Mouse (Mus musculus): ENCODE data around the gene Vrk3.

The Vrk3 gene

DNA sequence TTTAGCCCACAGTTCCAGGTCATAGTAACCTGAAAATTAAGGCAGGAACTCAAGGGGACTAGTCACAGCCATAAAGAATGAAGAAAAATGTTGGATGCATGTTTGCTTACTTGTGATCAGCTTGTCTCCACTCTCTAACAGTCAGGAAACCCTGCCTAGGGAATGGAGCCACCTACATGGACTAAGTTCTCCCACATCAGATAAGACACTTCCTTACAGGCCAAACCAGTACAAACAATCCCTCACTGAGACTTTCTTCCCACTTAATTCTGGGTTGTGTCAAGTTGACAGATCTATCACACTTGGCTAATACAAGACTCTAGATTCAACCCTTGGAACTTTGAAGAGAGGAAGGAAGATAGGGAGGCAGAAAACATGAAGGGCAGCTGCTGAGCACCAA, 12.2 kb downstream of the Vrk3 start:
- DNase-seq (ENCODE audit: low spot score), result no peak

DNA sequence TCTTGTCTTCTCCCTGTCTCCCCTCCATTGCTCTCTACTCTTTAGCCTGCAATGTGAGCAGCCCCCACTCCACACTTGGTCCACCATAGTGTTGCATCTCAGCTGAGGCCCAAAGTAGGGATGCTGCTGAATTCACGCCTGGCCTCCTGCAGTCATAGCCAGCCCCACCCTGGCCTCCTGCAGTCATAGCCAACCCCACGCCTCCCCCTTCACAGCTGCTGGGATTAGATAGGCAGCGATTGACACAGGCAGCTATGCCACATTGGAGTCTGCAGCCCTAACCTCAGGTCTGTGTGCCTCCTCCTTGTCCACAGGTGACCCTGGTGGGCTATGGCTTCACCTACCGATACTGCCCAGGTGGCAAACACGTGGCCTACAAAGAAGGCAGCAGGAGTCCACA, 19.9 kb downstream of the Vrk3 start:
- no peak for DNase-seq (ENCODE audit: low spot score)

DNA sequence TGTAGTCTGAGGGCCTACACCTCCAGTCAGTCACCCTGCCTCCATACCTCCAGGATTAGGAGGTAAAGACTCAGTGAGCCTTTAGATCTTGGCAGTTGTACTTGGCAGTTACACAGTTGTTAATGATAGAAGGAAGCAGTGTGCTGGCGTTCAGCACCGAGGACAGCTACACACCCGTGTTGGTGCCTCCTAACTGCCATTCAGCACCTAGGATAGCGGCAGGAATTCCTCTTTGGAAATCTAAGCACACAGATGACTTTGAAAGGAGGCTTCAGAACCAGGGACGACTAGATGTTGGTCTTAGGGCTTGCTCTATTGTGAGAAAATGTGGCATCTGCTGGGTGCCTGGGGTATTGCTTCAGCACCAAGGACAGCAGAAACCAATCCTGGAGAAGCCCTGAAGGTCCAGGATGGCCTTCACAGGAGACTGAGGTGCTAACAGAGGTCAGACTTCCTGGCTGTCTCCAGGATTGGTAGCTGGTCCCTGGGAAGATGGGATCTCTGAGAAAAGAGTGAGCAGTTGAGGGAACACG, 21.9 kb downstream of the Vrk3 start:
- DNase-seq (ENCODE audit: low spot score), result no peak

DNA sequence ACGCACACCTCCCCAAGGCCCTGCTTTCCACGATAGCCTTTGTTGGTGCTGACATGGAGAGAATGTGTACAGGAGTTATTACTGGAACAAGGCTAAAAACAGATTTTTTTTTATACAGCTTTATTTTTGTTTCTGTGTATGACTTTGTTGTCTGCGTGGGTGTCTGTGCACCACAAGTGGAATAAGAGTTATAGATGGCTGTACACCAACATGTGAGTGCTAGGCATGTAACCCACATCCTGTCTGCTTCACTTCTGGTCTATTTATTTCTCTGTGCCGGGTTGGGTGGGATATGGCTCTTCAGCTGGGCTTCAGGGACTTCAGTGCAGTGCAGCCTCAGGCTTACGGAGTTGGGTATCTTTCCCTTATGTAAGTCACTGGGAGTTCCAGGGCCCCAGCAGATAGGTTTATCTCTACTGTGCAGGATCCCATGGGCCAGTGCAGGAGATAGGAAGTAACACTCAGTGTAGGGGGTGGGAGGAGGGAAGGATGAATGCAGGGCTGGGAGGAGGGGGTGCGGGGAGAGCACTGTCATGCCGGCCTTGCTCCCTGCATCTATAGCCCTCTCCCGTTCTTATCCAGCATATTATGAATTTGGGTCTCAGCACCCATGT, 24.5 kb downstream of the Vrk3 start:
- no peak for DNase-seq (ENCODE audit: low spot score)

DNA sequence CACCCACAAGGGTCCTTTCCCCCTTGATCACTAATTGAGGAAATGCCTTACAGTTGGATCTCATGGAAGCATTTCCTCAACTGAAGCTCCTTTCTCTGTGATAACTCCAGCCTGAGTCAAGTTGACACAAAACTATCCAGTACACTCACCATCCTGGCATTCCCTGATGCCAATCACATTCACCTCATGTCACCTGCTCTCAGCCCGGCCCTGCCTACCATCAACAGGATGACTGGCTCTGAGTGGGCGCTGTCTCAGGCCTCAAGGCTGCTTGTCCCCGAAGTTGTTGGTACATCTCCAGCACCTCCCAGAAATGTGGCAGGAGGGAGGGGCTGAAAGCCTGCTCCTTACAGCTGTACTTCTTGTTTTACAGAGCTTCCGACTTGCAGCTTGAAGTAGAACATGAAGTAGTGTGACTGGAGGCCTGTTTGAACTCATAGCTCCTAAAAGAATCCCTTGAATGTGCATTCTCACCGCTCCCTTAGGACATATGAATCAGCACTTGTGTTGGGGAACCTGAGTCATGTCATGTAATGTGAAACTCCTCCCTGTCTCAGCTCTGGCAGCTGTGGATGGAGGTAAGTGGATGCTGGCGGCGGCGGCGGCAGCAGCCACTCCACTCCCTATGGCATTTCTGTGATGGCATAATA, 28.8 kb downstream of the Vrk3 start:
- no peak for DNase-seq (ENCODE audit: low spot score)

DNA sequence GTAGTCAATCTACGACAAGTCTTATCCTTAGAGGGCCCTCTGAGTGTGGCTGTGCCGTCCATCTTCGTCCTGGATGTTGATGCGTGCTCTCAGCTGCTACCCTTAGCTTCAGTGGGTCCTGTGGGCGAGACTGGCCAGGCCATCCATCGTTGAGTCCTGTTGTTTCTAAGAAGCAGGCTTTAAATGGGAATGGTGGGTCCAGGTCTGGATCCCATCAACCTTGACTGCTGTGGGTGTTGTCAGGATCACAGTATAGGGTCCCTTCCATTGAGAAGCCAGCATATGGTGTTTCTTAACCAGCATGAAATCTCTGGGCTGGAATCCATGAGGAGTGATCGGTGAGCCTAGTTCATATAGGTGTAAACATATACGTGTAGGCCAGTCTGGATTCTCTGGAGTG, 31.9 kb downstream of the Vrk3 start:
- DNase-seq (ENCODE audit: low spot score), result no peak

DNA sequence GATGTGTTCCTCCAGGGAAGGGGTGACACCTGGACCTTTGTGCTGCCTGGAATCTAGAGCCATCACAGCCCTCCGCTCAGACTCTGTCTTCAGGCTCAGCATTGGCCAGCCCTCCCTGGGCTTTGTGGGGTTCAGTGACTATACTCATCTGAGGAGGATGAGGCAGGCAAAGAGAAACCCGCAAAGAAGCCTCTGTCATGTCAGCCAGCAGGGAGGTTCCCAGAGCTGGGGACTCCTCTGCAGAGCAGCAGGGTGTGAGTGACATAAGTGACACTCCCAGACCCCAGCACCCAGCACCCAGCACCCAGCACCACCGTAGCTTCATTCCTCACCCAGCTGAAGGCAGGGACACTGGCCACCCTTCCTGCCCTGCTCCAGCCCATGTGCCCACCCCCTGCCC, 41.3 kb downstream of the Vrk3 start:
- DNase-seq (ENCODE audit: low spot score), result no peak

DNA sequence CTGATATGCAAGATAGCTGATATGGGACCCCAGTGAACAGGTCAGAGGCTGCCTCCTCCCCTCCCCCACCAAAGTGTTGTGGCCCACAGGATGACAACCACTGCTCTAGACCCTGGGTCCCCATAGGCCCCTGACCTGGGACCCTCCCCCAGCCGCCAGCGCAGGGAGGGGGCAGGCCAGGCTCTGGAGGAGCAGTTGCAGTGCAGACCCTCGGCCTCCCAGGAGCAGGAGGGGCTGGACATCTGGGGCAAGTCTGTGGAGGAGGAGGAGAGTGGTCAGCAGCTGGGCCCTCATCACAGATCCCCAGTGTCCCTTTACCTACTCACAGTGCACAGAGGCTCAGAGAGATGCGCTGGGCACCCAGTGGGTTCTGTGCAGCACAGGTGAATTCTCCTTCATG, 41.9 kb downstream of the Vrk3 start:
- DNase-seq (ENCODE audit: low spot score), result no peak

DNA sequence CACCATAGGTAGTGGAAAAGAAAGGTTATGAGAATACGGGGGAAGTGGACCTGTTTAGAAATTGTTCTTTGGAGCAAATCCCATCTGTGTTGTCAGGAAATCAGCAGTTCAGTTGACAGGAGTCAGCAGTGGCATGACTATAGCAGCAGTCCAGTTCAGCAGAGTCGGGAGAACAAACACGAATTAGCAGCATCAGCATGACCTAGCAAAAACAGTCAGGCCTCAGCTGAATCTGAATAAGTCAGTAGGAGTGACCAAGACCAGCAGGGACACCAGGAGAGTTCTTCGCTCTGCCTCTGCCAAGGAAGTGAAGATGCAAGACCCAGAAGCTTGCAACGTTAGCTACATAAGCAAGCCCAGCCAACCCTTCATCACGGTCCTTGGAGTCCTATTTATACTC, 44.6 kb downstream of the Vrk3 start:
- DNase-seq (ENCODE audit: low spot score), result no peak

DNA sequence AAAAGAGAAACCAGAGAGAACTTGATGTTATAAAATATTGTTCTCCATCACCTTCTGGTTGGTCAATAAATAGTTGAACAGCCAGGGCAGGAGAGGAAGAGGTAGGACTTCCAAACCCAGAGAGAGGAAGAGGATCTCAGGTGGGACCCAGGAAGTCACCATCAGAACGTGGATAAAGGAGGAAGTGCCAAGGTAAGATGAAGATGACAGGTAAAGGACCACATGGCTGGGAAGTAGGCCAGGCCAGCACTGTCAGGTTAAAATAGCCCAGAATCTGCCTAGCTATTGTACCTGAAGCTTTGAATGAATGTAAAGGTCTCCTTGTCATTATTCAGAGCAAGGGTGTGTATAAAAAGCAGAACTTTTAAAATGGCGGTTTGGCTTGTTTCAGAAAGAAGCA, 60.7 kb downstream of the Vrk3 start:
- DNase-seq (ENCODE audit: low spot score), result no peak

DNA sequence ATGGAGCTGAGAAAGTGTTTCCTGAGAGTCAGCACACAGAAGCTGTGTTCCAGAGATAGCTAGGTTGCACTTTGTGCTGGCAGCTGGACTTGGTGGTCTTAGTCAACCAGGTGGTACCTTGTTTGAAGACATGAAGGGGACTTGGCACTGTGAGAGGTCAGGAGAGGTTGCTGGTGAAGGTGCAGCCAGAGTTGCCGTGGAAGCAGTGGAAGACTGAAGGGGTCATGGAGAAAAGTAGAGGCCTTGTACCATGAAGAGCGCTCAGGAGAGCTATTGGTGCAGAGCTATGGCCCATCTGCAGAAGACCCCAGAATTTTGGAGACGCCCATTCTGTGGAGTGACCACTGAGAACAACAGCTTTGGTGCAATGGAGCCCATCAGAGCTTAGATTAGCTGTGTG, 61.3 kb downstream of the Vrk3 start:
- no peak for DNase-seq (ENCODE audit: low spot score)

DNA sequence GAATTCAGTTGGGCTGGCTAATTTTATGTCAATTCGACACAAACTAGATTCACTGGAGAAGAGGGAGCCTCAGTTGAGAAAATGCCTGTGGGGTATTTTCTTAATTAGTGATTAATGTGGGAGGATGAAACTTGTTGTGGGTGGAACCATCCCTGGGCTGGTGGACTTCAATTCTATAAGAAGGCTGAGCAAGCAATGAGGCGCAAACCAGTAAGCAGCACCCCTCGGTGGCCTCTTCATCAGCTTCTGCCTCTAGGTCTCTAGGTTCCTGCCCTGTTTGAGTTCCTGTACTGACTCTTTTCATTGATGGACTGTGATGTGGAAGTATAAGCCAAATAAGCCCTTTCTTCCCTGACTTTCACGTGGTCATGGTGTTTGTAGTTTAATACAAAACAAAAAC, 62.2 kb downstream of the Vrk3 start:
- no peak for DNase-seq (ENCODE audit: low spot score)

DNA sequence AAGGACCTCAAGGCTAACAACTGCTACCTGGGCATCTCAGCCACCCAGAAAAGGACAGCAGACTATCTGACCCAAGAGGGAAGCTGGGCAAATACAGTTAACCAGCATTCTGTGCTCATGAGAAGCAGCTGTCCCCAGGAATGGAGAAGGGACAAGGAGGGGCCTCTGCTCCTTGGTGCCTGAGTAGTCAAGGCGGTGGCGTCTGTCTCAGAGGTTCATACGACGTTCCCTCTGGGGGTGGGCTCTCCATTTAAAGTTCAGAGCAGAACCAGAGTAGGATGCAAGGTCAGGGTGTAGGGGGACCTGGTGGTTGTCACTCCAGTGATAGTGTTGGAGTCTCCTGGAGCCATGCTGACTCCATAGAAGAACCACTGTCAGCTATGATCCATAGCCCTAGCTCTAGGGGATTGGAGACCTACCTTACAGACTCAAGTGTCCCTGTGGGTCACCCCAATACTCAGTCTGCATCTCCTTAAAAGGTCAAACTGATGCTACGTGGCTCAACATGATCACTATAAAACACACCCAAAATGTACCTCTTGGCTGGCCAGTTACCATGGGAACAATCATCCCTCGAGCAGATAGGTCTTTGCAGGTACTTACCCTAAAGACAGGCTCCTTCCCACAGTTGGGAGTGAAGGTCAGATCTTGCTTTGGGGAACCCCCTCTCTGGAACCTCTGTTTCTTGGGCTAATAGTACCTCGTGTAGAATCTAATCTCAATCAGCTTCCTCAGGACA, 62.8 kb downstream of the Vrk3 start:
- no peak for DNase-seq (ENCODE audit: low spot score)

DNA sequence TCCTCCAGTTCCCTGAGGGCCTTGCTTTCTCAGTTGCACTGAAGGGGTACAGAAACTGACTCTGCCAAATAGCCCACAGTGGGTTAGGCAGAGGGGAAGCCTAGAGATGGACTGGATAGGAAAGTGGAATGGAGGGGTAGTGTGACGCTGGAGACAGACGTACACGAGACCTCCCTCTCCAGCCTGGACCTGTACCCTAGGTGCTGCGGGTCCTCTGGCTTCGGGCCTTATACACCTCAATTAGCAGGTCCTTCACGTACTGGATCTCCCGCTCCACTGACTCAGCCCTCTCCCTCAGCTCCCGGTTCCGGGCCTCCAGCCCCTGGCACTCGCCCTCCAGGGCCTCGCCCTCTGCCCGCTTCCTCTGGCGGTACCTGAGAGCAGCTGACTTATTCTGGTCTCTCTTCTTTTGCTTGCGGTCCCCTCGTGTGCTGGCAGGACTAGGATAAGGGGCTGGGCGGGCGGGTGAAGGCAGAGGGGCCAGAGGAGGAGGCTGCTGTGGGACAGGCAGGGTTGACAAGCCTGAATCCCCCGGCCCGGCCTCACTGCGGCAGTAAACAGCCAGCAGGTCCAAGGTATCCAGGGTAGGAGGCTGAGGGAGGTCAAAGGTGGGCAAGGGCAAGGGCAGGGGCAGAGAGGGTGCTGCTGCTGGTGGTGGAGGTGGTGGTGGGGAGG, 64.6 kb downstream of the Vrk3 start:
- DNase-seq (ENCODE audit: low spot score), result no peak

DNA sequence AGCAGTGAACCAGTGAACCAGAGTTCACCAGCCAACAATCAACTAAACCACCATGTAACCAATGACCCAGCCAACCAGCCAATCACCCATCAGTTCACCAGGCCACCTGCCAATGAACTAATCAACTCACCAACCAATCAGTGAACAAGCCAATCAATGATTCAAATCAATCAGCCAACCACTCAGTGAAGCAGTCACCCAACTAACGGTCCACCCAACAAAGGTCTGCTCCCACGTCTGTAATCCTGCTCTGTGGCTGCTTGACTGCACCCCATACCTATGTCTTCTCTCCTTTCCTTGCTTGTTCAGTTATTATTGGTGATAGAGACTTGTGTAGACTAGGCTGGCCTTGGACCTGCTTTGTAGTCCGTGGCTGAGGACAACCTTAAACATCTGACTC, 65.8 kb downstream of the Vrk3 start:
- no peak for DNase-seq (ENCODE audit: low spot score)

DNA sequence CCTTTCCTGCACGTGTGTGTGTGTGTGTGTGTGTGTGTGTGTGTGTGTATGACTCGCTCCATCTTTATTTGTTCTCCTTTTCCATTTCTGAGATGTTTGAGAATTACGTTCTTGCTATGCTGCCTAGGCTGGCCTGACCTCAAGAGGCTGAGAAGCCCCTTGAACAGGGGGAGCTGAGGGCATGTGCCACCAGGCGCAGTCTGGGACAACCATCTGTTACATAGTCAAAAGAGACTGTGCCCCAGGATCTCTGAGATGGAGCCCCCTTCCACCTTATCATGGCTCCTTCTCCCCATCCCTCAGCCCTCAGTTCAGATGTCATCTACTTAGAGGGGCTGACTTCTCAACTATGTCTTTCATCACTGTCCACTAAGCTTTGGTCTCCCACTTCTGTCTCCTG, 66.2 kb downstream of the Vrk3 start:
- DNase-seq (ENCODE audit: low spot score), result no peak

DNA sequence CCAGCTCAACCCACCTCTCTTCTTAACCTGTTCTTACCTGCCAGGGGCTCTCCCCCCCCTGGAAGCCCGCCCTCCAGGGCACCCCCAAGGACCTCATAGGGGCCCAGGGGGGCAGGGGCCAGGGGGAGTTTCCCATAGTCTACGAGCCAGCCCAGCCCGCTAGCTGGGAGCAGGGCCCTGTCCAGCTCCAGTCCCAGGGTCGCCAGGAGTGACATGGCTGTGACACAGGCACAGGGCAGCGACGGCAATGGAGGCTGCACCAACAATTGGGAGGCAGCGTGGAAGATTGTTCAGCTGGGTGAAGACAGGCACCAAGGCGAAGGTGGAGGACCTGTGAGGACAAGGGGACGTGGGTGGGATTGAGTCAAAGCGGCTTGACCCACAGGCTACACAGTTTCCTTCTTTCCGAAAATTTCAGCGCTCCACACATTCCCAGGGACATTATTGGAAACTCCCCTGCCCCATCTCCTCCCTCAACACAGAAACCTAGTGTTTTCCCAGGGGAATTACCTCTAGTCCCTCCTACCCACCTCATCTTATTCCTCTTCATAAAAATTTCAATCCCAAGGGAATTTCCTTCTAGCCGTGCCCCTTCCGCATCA, 66.8 kb downstream of the Vrk3 start:
- DNase-seq (ENCODE audit: low spot score), result no peak

DNA sequence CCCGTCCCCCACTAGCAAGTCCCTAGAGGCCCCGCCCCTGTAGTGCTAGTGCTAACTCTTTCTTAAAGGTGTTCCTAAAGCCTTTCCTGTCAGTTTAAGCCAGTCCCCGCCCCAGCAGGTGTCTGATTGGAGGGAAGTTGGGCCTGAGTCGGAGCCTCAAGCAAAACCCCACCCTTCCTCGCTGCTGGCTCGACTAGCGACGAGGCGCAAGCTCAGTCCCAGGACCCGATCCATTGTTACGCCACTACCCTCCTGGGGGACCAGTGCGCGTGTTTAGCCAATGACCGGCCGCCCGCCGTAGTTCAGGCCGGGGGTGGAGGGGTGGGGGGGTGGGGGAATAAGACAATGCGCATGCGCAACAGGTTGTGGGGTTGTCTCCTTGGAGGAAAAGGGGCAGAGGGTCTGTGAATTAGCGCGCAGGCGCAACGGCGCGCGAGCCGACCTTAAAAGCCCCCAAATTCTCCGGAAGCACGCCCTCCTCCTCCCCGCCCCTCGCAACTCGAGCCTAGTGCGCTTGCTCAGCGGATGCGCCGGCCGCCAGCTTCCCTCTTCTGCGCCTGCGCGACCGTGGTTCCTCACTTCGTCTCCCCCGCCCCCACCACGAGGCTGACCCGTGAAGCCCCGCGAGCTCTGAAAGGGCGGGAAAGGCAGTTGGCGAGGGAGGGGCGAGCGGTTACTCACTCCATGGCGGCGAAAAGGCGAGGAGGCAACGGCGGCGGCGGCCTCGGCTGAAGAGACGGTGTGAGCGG, 67.7 kb downstream of the Vrk3 start, which contains the start of the genes Nup62 and Il4i1:
Gene Nup62, plus strand, starts transcription at position 368 of the 749 bp plus-strand sequence.
Gene Il4i1, plus strand, starts transcription at position 667 of the 749 bp plus-strand sequence.
- peak; percentile 94 for DNase-seq (ENCODE audit: low spot score)

DNA sequence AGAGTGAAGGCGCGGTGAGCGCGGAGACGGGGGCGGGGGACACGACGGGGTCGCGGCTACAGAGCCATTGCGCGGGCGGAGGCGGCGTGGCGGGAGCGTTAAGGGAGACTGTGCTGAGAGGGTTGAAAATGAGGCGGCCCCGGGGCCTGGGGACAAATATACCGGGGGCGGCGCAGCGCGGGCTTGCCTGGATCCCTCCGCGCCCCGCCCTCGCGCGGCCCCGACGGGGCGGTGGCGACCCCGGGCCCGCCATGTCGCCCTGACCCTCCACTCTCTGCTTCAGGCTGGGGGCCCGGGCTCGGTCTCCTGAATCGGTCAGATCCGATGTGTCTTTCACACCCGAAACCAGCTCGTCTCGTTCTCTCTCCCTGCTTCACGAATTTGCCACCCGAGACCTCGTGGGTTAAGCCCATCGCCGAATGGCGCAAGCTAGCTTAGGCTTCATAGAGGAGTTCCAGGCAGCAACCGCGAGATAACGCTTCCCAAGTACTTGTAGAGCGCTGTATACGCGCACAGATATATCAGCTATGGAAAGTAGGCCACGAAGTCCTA, 68.3 kb downstream of the Vrk3 start, which contains the start of gene Atf5:
Gene Atf5, minus strand, starts transcription at position 189 of the 552 bp plus-strand sequence.
- DNase-seq (ENCODE audit: low spot score), result peak; percentile 71

DNA sequence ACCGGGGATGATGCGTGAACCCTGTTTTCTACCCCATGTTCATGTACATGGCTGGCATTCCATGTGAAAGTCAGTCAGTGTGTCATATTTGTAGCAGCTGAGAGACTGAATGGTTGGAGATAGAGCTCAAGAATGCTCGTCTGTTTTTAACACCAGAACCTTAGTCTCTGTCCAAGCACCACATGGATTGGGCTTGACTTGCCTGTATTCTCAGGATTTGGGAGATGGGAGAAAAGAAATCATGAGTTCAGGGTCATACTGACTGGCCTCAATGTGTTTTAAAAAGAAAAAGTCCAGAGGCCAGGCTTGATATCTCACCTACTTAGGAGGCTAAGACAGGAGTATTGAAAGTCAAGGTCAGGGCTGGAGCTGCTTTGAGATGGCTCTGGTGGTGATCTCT, 69.2 kb downstream of the Vrk3 start:
- DNase-seq (ENCODE audit: low spot score), result no peak

DNA sequence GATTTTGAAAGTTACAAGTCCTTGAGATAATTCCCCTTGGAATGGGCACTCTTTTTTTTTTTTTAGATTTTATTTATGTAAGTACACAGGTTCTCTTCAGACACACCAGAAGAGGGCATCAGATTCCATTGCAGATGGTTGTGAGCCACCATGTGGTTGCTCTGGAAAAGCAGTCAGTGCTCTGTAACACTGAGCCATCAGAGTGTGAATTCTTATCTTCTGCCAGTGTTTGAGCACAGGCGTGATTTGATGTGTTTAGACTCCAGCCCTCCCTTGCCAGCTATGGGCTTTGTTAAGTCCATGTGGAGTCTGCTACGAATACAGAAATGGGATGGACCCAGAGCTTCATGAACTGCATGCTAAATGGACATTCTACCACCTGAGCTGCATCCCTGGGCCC, 70.0 kb downstream of the Vrk3 start:
- peak; percentile 51 for DNase-seq (ENCODE audit: low spot score)

Data from MN1 (cell line).